Mouse (Mus musculus) right cerebral cortex, postnatal 10 days (tissue): Measurements from ENCODE around the gene Tmem19.

Experiments
- DNase-seq, 2 experiments: peaks; one replicate each; pipeline ENCODE4 v3.0.0; 2021; ENCODE audit warnings: low spot score in 2 of 2

Gene Tmem19

GRCm38 (mm10) chr10:115361840-115362622 lies at the start of gene Tmem19:
Gene Tmem19, minus strand, starts transcription at chr10:115362501.
- DNase-seq, result peak; percentile 96 to 98

- peak; percentile 53 to 75 for DNase-seq
These were observed 44.1 kb upstream of the Tmem19 start for GRCm38 (mm10) chr10:115406393-115406792.

- DNase-seq, result no peak
These were observed 29.6 kb upstream of the Tmem19 start for GRCm38 (mm10) chr10:115391896-115392295.

- no peak for DNase-seq
These were observed 28.8 kb upstream of the Tmem19 start for GRCm38 (mm10) chr10:115391076-115391475.

- DNase-seq, result no peak
These were observed 25.6 kb upstream of the Tmem19 start for GRCm38 (mm10) chr10:115387891-115388290.

- DNase-seq, result peak; percentile 62 to 71
These were observed 23.0 kb upstream of the Tmem19 start for GRCm38 (mm10) chr10:115385018-115386002.

GRCm38 (mm10) chr10:115384221-115385017 lies 22.1 kb upstream of the Tmem19 start, which contains the start of the genes Thap2 and Zfc3h1:
Gene Thap2, minus strand, starts transcription at chr10:115384443.
Gene Zfc3h1, plus strand, starts transcription at chr10:115384959.
- peak; percentile 99 for DNase-seq

- DNase-seq, result no peak
These were observed 21.4 kb upstream of the Tmem19 start for GRCm38 (mm10) chr10:115383644-115384220.

- DNase-seq, result no peak
These were observed 20.7 kb upstream of the Tmem19 start for GRCm38 (mm10) chr10:115382846-115383643.

- DNase-seq, result no peak
These were observed 19.3 kb upstream of the Tmem19 start for GRCm38 (mm10) chr10:115381506-115382084.

GRCm38 (mm10) chr10:115363151-115363550 lies 850 bp upstream of the Tmem19 start:
- no peak for DNase-seq

GRCm38 (mm10) chr10:115362623-115362964 lies 293 bp upstream of the Tmem19 start:
- DNase-seq, result no peak

GRCm38 (mm10) chr10:115359066-115359465 lies 3.2 kb downstream of the Tmem19 start:
- no peak for DNase-seq

GRCm38 (mm10) chr10:115358216-115358919 lies 3.9 kb downstream of the Tmem19 start:
- DNase-seq, result no peak

GRCm38 (mm10) chr10:115356106-115356505 lies 6.2 kb downstream of the Tmem19 start:
- DNase-seq, result no peak

GRCm38 (mm10) chr10:115355016-115355415 lies 7.3 kb downstream of the Tmem19 start:
- no peak for DNase-seq

GRCm38 (mm10) chr10:115354553-115354952 lies 7.7 kb downstream of the Tmem19 start:
- no peak for DNase-seq

GRCm38 (mm10) chr10:115350810-115351397 lies 11.4 kb downstream of the Tmem19 start:
- no peak for DNase-seq

- DNase-seq, result no peak
These were observed 12.8 kb downstream of the Tmem19 start for GRCm38 (mm10) chr10:115349509-115349908.
